Mouse (Mus musculus): ENCODE data around the gene Sufu. TPM values are rescaled to one million over a fixed set of nuclear protein-coding genes. Genes with fewer than 3 reads are reported as not detected.

The Sufu gene
- total and polyA plus RNA-seq, 3 experiments, result 5.1 to 31.8 (median 25.7) TPM

DNA sequence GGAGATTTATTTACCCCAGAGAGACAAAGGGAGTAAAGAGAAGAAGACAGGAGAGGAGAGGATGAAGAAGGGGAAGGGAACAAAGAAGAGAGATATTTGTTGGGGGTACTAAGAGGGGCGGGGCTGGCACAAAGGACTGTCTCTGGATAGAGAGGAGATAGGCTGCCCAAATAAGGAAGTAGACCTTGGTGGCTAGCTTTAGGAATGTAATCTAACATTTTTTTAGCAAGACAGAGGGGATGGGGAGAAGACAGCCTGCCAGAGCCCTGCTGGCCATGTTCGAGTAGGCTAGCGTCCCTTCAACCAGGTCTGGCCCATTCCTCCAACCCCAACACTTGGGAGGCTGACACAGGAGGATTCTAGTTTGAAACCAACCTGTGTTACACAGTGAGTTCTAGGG is 12.8 kb downstream of the Sufu start:
- Histone ChIP-seq H3K9me3 (replicated peaks) (no peaks in the 10 kb centered on the region), H3K36me3 (replicated peaks) (peaks cover 82% of the 10 kb centered on the region), H3K4me3 (ENCODE audit: low read depth, low read length) (no peak overlapping the region), H3K27me3 (ENCODE audit: insufficient read depth, low read length) (no peaks in the 10 kb centered on the region), H3K4me1 (ENCODE audit: insufficient read depth, low read depth, low read length) (peaks cover 6% of the 10 kb centered on the region)
- ATAC-seq (ENCODE audit: extremely low read depth, insufficient number of reproducible peaks, low FRiP score, poor library complexity, severe bottlenecking) (no peak), DNase-seq (ENCODE audit: low spot score) (no peak)
- TF ChIP-seq POLR2AphosphoS5 (IDR thresholded peaks at IDR 0.05; ENCODE audit: insufficient replicate concordance, low read depth, low read length) (no peak), CTCF (IDR thresholded peaks at IDR 0.05; ENCODE audit: low read depth, low read length) (no peak), GATA1 (IDR thresholded peaks at IDR 0.05; ENCODE audit: borderline replicate concordance, low read length) (no peak), GATA2 (IDR thresholded peaks at IDR 0.05; ENCODE audit: borderline replicate concordance, low read depth, low read length) (no peak), TAL1 (conservative IDR thresholded peaks at IDR 0.05; ENCODE audit: low read depth, low read length) (no peak)

DNA sequence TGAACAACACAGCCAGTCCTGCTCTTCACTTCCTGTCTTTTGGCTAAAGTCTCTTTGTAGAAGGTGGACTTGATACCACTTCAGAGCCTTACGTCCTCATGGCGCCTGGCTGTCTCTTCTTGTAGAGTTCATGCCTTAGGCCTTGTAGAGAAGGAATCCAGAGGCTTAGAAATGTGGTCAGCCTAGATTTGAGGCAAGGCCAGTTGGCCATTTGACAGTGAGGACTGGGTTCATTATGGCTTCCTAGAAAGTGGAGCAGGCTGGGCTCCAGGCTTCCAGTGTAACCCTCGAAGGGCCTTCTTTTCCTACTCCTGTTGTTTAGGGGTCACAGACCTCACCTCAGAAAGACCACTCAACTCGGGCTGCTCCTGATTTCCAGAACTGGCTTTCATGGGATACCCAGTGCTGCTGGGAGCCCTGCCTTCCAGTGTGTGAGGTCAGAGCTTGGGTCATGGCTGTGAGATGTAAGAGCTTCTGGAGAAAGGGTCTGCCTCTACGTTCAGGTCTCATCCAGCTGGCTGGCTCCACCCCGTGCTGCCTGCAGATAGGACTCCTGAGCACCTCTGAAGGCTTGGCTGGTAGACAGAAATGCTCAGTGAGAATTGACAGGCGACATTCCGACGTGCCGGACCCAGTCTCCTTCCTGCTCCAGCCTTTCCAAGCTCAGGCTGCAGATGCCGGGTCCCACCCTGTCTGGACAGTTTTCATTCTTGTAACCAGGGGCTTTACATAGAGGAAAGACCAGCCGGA is 15.5 kb downstream of the Sufu start:
- ATAC-seq (ENCODE audit: extremely low read depth, insufficient number of reproducible peaks, low FRiP score, poor library complexity, severe bottlenecking), result no peak
- H3K27me3 ChIP-seq (ENCODE audit: insufficient read depth, low read length), result no peaks in the 10 kb centered on the region
- DNase-seq (ENCODE audit: low spot score), result no peak
- H3K4me1 ChIP-seq (ENCODE audit: insufficient read depth, low read depth, low read length), result peaks cover 10% of the 10 kb centered on the region
- H3K4me3 ChIP-seq (ENCODE audit: low read depth, low read length), result no peak overlapping the region
- TF ChIP-seq TAL1 (conservative IDR thresholded peaks at IDR 0.05; ENCODE audit: low read depth, low read length) (no peak), CTCF (IDR thresholded peaks at IDR 0.05; ENCODE audit: low read depth, low read length) (no peak), POLR2AphosphoS5 (IDR thresholded peaks at IDR 0.05; ENCODE audit: insufficient replicate concordance, low read depth, low read length) (no peak), GATA2 (IDR thresholded peaks at IDR 0.05; ENCODE audit: borderline replicate concordance, low read depth, low read length) (no peak), GATA1 (IDR thresholded peaks at IDR 0.05; ENCODE audit: borderline replicate concordance, low read length) (no peak)
- peaks cover 69% of the 10 kb centered on the region for H3K36me3 ChIP-seq (replicated peaks)
- H3K9me3 ChIP-seq (replicated peaks), result no peaks in the 10 kb centered on the region

DNA sequence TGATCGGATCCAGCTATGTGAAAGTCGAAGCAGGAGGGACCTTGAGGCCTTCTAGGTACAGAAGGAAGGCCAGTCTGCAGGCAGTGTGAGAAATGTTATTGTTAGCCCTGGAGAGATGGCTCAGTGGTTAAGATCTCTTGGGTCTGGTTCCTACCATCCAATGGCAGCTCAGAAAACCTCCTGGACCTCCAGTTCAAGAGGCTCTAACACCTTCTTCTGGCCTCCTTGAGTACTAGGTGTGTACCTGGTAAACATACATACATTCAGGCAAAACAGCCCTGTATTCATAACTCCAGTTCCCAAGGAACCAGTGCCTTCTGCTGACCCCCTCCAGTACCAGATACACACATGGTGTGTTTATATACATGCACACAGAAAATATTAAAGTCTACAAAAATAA is 17.3 kb downstream of the Sufu start:
- DNase-seq (ENCODE audit: low spot score) (no peak), ATAC-seq (ENCODE audit: extremely low read depth, insufficient number of reproducible peaks, low FRiP score, poor library complexity, severe bottlenecking) (no peak)
- Histone ChIP-seq H3K4me1 (ENCODE audit: insufficient read depth, low read depth, low read length) (peaks cover 6% of the 10 kb centered on the region), H3K36me3 (replicated peaks) (peaks cover 62% of the 10 kb centered on the region), H3K9me3 (replicated peaks) (no peaks in the 10 kb centered on the region), H3K27me3 (ENCODE audit: insufficient read depth, low read length) (no peaks in the 10 kb centered on the region), H3K4me3 (ENCODE audit: low read depth, low read length) (no peak overlapping the region)
- TF ChIP-seq TAL1 (conservative IDR thresholded peaks at IDR 0.05; ENCODE audit: low read depth, low read length), result no peak
- TF ChIP-seq CTCF (IDR thresholded peaks at IDR 0.05; ENCODE audit: low read depth, low read length), result no peak
- no peak for TF ChIP-seq GATA1 (IDR thresholded peaks at IDR 0.05; ENCODE audit: borderline replicate concordance, low read length)
- TF ChIP-seq GATA2 (IDR thresholded peaks at IDR 0.05; ENCODE audit: borderline replicate concordance, low read depth, low read length), result no peak
- no peak for TF ChIP-seq POLR2AphosphoS5 (IDR thresholded peaks at IDR 0.05; ENCODE audit: insufficient replicate concordance, low read depth, low read length)

DNA sequence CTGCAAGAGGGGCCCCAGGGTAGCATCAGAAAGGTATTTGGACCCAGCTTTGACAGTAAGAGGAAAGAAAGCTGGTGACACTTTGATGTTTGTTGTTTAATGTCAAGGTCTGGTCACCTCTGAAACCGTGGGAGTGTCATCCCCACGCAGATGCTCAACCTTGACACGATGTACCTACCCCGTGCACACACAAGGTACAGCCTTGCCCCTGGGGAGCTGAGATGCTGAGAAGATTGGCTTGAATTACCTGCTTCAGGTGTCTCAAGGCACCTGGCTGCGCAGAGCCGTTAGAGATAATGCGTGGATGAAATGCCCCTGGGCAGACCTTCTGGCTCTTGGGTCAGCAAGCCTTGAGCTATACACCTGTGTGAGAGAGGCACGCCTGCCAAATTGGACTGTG is 17.8 kb downstream of the Sufu start:
- Histone ChIP-seq H3K27me3 (ENCODE audit: insufficient read depth, low read length) (no peaks in the 10 kb centered on the region), H3K4me1 (ENCODE audit: insufficient read depth, low read depth, low read length) (peaks cover 6% of the 10 kb centered on the region), H3K36me3 (replicated peaks) (peaks cover 60% of the 10 kb centered on the region), H3K9me3 (replicated peaks) (no peaks in the 10 kb centered on the region), H3K4me3 (ENCODE audit: low read depth, low read length) (no peak overlapping the region)
- TF ChIP-seq GATA2 (IDR thresholded peaks at IDR 0.05; ENCODE audit: borderline replicate concordance, low read depth, low read length), result no peak
- no peak for TF ChIP-seq POLR2AphosphoS5 (IDR thresholded peaks at IDR 0.05; ENCODE audit: insufficient replicate concordance, low read depth, low read length)
- TF ChIP-seq TAL1 (conservative IDR thresholded peaks at IDR 0.05; ENCODE audit: low read depth, low read length), result no peak
- no peak for TF ChIP-seq CTCF (IDR thresholded peaks at IDR 0.05; ENCODE audit: low read depth, low read length)
- no peak for TF ChIP-seq GATA1 (IDR thresholded peaks at IDR 0.05; ENCODE audit: borderline replicate concordance, low read length)
- DNase-seq (ENCODE audit: low spot score) (no peak), ATAC-seq (ENCODE audit: extremely low read depth, insufficient number of reproducible peaks, low FRiP score, poor library complexity, severe bottlenecking) (no peak)

DNA sequence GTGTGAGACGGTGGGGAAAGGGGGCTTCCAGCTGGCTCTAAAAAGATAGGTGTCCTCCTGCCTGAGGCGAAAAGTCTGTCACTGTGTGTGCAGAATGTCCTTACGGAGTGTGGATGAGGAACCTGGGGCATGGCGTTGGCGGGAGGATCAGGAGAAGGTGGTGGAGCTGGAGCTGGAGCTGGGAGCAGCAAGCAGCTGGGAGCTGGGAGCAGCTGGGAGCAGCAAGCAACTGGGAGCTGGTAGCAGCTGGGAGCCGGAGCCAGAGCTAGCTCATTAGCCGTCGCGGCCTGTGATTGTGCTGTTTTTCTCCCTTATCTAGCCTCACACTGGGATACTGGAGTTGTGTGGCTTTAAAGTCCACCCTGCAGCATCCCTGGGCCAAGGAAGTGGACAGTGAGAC is 19.6 kb downstream of the Sufu start:
- H3K4me3 ChIP-seq (ENCODE audit: low read depth, low read length), result no peak overlapping the region
- TF ChIP-seq GATA2 (IDR thresholded peaks at IDR 0.05; ENCODE audit: borderline replicate concordance, low read depth, low read length), result no peak
- no peak for TF ChIP-seq CTCF (IDR thresholded peaks at IDR 0.05; ENCODE audit: low read depth, low read length)
- no peak for TF ChIP-seq TAL1 (conservative IDR thresholded peaks at IDR 0.05; ENCODE audit: low read depth, low read length)
- TF ChIP-seq GATA1 (IDR thresholded peaks at IDR 0.05; ENCODE audit: borderline replicate concordance, low read length), result no peak
- TF ChIP-seq POLR2AphosphoS5 (IDR thresholded peaks at IDR 0.05; ENCODE audit: insufficient replicate concordance, low read depth, low read length), result no peak
- DNase-seq (ENCODE audit: low spot score) (no peak), ATAC-seq (ENCODE audit: extremely low read depth, insufficient number of reproducible peaks, low FRiP score, poor library complexity, severe bottlenecking) (no peak)
- H3K27me3 ChIP-seq (ENCODE audit: insufficient read depth, low read length), result no peaks in the 10 kb centered on the region
- peaks cover 4% of the 10 kb centered on the region; the same call in 1 of the 2 replicates for H3K4me1 ChIP-seq (ENCODE audit: insufficient read depth, low read depth, low read length)
- peaks cover 53% of the 10 kb centered on the region for H3K36me3 ChIP-seq (replicated peaks)
- no peaks in the 10 kb centered on the region for H3K9me3 ChIP-seq (replicated peaks)

DNA sequence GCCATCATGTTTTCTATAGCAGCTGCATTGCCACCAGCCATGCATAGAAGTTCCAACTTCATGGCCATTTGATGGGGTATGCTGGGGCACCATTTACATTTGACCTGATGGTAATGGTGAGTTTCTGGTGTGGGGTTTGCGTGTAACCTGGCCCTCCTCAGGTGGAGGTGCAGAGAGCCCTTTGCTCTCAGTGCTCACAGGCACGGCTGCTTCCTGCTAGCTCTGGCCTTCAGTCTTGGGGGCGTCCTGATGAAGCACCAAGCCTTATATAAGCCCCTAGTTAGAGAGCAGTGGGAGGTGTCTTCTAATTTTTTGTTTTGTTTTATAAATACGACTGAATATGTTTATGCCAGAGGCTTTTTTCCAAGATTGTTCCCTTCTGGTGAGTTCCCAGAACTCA is 21.4 kb downstream of the Sufu start:
- ATAC-seq (ENCODE audit: extremely low read depth, insufficient number of reproducible peaks, low FRiP score, poor library complexity, severe bottlenecking) (no peak), DNase-seq (ENCODE audit: low spot score) (no peak)
- TF ChIP-seq TAL1 (conservative IDR thresholded peaks at IDR 0.05; ENCODE audit: low read depth, low read length) (no peak), GATA2 (IDR thresholded peaks at IDR 0.05; ENCODE audit: borderline replicate concordance, low read depth, low read length) (no peak), GATA1 (IDR thresholded peaks at IDR 0.05; ENCODE audit: borderline replicate concordance, low read length) (no peak), POLR2AphosphoS5 (IDR thresholded peaks at IDR 0.05; ENCODE audit: insufficient replicate concordance, low read depth, low read length) (no peak), CTCF (IDR thresholded peaks at IDR 0.05; ENCODE audit: low read depth, low read length) (no peak)
- Histone ChIP-seq H3K36me3 (replicated peaks) (peaks cover 43% of the 10 kb centered on the region), H3K4me1 (ENCODE audit: insufficient read depth, low read depth, low read length) (peaks cover 4% of the 10 kb centered on the region; the same call in 1 of the 2 replicates), H3K4me3 (ENCODE audit: low read depth, low read length) (no peak overlapping the region), H3K9me3 (replicated peaks) (no peaks in the 10 kb centered on the region), H3K27me3 (ENCODE audit: insufficient read depth, low read length) (no peaks in the 10 kb centered on the region)
